Mouse (Mus musculus) hindbrain, postnatal 0 days (tissue): Measurements from ENCODE around the gene Adgra3. TPM values are rescaled to one million over a fixed set of nuclear protein-coding genes. Genes with fewer than 3 reads are reported as not detected.

Source experiments
- ATAC-seq: fragments of 200-750 bp; cut with Nextera tagmentation; 2 replicates; pipeline ENCODE4 v1.8.0; 2017; ENCODE audit warnings: mild to moderate bottlenecking, moderate TSS enrichment, moderate library complexity
- DNase-seq: peaks from one replicate; pipeline ENCODE4 v3.0.0-alpha.2; 2015; ENCODE audit warnings: low spot score
- H3K27ac ChIP-seq: fragments of 300-500 bp; sonication (generic); 2 replicates; pipeline ENCODE4 v1.5.1; 2014; ENCODE audit warnings: mild to moderate bottlenecking
- H3K27me3 ChIP-seq: fragments of 300-500 bp; sonication (generic); 2 replicates; pipeline ENCODE4 v1.6.1; 2014; ENCODE audit warnings: low read length, mixed read lengths; ENCODE audit not compliant: insufficient read depth
- H3K36me3 ChIP-seq: fragments of 300-500 bp; sonication (generic); 2 replicates; pipeline ENCODE4 v1.6.1; 2014; ENCODE audit warnings: low read length, mixed read lengths; ENCODE audit not compliant: insufficient read depth
- H3K4me1 ChIP-seq: fragments of 300-500 bp; sonication (generic); 2 replicates; pipeline ENCODE4 v1.6.1; 2014; ENCODE audit warnings: antibody characterized with exemption, low read length, mixed read lengths; ENCODE audit not compliant: insufficient read depth
- H3K4me2 ChIP-seq: fragments of 300-500 bp; sonication (generic); 2 replicates; pipeline ENCODE4 v1.6.1; 2014; ENCODE audit warnings: low read depth, mild to moderate bottlenecking, low read length, moderate library complexity, mixed read lengths
- H3K4me3 ChIP-seq: fragments of 300-500 bp; sonication (generic); 2 replicates; pipeline ENCODE4 v1.5.1; 2014; ENCODE audit warnings: low read length
- H3K9ac ChIP-seq: fragments of 300-500 bp; sonication (generic); replicated peaks from 2 replicates; pipeline ENCODE4 v1.6.1; 2014; ENCODE audit warnings: mild to moderate bottlenecking, low read length, moderate library complexity, mixed read lengths
- H3K9me3 ChIP-seq: fragments of 300-500 bp; sonication (generic); 2 replicates; pipeline ENCODE4 v1.6.1; 2016; ENCODE audit warnings: low read length, mixed read lengths
- CTCF ChIP-seq: IDR thresholded peaks from 2 replicates; pipeline ENCODE4 v1.5.1; 2016; ENCODE audit warnings: antibody characterized with exemption, control low read depth, low read depth
- WGBS: fragments of 180-500 bp; shearing (Covaris S2); extraction: QIAGEN DNeasy Blood & Tissue Kit; methylation state at CpG from one replicate; pipeline ENCODE4 v1.1.7; 2014; 5-methylcytosine and 5-hydroxymethylcytosine counted together
- polyA plus RNA-seq: library from polyadenylated mRNA; unstranded; fragments of >200 nt; fragmentation: Nextera tagmentation; extraction: Ambion mirVana; gene quantifications from 2 replicates; pipeline ENCODE4 v1.2.1, GENCODE M21; 2015
- total RNA-seq: library from RNA; depleted of rRNA; stranded (reverse); fragments of >200 nt; gene quantifications from 2 replicates; pipeline ENCODE4 v1.2.3, GENCODE M21; 2014

The Adgra3 gene
- total and polyA plus RNA-seq, 2 experiments from 2014 or later = 11.4 to 42.0 TPM

- Histone ChIP-seq H3K27me3 (no peaks in the 10 kb centered on the region), H3K4me2 (no peak overlapping the region), H3K9me3 (no peaks in the 10 kb centered on the region), H3K4me3 (no peak overlapping the region), H3K36me3 (no peaks in the 10 kb centered on the region; the same call in 1 of the 2 replicates), H3K9ac (no peak overlapping the region), H3K27ac (no peak overlapping the region), H3K4me1 (no peaks in the 10 kb centered on the region)
- WGBS = 88% methylated on average over 6 of the region's 6 CpGs
- DNase-seq = no peak
- ATAC-seq = no peak
- TF ChIP-seq CTCF = no peak
Observed at GRCm38 (mm10) chr5:50024097-50024496, 34.7 kb downstream of the Adgra3 start.

- no peak overlapping the region for H3K27ac ChIP-seq
- H3K4me1 ChIP-seq = no peaks in the 10 kb centered on the region
- ATAC-seq (no peak), DNase-seq (no peak)
- H3K9me3 ChIP-seq = no peaks in the 10 kb centered on the region
- H3K4me3 ChIP-seq = no peak overlapping the region
- H3K36me3 ChIP-seq = no peaks in the 10 kb centered on the region
- H3K4me2 ChIP-seq = no peak overlapping the region
- no peak overlapping the region for H3K9ac ChIP-seq
- H3K27me3 ChIP-seq = no peaks in the 10 kb centered on the region
- no peak for TF ChIP-seq CTCF
- 84% methylated on average over 5 of the region's 5 CpGs for WGBS
Observed at GRCm38 (mm10) chr5:50015987-50016587, 42.7 kb downstream of the Adgra3 start.

GRCm38 (mm10) chr5:50015147-50015697 lies 43.6 kb downstream of the Adgra3 start:
- 47% methylated on average over 5 of the region's 5 CpGs for WGBS
- Histone ChIP-seq H3K27me3 (no peaks in the 10 kb centered on the region), H3K9me3 (no peaks in the 10 kb centered on the region), H3K36me3 (no peaks in the 10 kb centered on the region), H3K9ac (no peak overlapping the region), H3K4me2 (no peak overlapping the region), H3K4me3 (no peak overlapping the region), H3K27ac (no peak overlapping the region), H3K4me1 (no peaks in the 10 kb centered on the region)
- no peak for ATAC-seq
- no peak for DNase-seq
- TF ChIP-seq CTCF = no peak

GRCm38 (mm10) chr5:50014658-50015057 lies 44.1 kb downstream of the Adgra3 start:
- Histone ChIP-seq H3K9ac (no peak overlapping the region), H3K36me3 (no peaks in the 10 kb centered on the region)
- DNase-seq = no peak

GRCm38 (mm10) chr5:50013965-50014364 lies 44.8 kb downstream of the Adgra3 start:
- DNase-seq (no peak), ATAC-seq (no peak)
- Histone ChIP-seq H3K36me3 (no peaks in the 10 kb centered on the region), H3K4me2 (no peak overlapping the region), H3K4me3 (no peak overlapping the region), H3K9me3 (no peaks in the 10 kb centered on the region), H3K9ac (no peak overlapping the region), H3K4me1 (no peaks in the 10 kb centered on the region), H3K27me3 (no peaks in the 10 kb centered on the region), H3K27ac (no peak overlapping the region)
- TF ChIP-seq CTCF = no peak
- 80% methylated on average over 4 of the region's 4 CpGs for WGBS

More at GRCm38 (mm10) chr5:50014658-50015057, 44.1 kb downstream of the Adgra3 start:
- no peak for ATAC-seq
- TF ChIP-seq CTCF = no peak
- H3K4me1 ChIP-seq = no peaks in the 10 kb centered on the region
- H3K9me3 ChIP-seq = no peaks in the 10 kb centered on the region
- H3K27me3 ChIP-seq = no peaks in the 10 kb centered on the region
- H3K4me3 ChIP-seq = no peak overlapping the region
- H3K27ac ChIP-seq = no peak overlapping the region
- 66% methylated on average over 7 of the region's 7 CpGs for WGBS
- no peak overlapping the region for H3K4me2 ChIP-seq

GRCm38 (mm10) chr5:50008841-50009240 lies 50.0 kb downstream of the Adgra3 start:
- H3K9ac ChIP-seq = no peak overlapping the region
- H3K4me1 ChIP-seq = no peaks in the 10 kb centered on the region
- WGBS = 55% methylated on average over 4 of the region's 4 CpGs
- DNase-seq (no peak), ATAC-seq (no peak)
- H3K27me3 ChIP-seq = no peaks in the 10 kb centered on the region
- no peak for TF ChIP-seq CTCF
- no peaks in the 10 kb centered on the region for H3K36me3 ChIP-seq
- H3K9me3 ChIP-seq = no peaks in the 10 kb centered on the region
- no peak overlapping the region for H3K4me3 ChIP-seq
- no peak overlapping the region for H3K27ac ChIP-seq
- no peak overlapping the region for H3K4me2 ChIP-seq

GRCm38 (mm10) chr5:50006915-50007658 lies 51.7 kb downstream of the Adgra3 start:
- Histone ChIP-seq H3K9ac (no peak overlapping the region), H3K4me3 (no peak overlapping the region), H3K27me3 (no peaks in the 10 kb centered on the region), H3K4me1 (no peaks in the 10 kb centered on the region), H3K36me3 (no peaks in the 10 kb centered on the region), H3K27ac (no peak overlapping the region), H3K4me2 (no peak overlapping the region), H3K9me3 (no peaks in the 10 kb centered on the region)
- DNase-seq = no peak
- TF ChIP-seq CTCF = no peak
- no peak for ATAC-seq
- WGBS = 80% methylated on average over 9 of the region's 9 CpGs
